Mouse (Mus musculus): ENCODE measurements at regions not wholly inside any gene's neighbourhood (a gene's known extent, or its start where the extent isn't known, plus 50 kb on each side); places are given as distances from the start of the nearest gene placed in this dataset.

DNA sequence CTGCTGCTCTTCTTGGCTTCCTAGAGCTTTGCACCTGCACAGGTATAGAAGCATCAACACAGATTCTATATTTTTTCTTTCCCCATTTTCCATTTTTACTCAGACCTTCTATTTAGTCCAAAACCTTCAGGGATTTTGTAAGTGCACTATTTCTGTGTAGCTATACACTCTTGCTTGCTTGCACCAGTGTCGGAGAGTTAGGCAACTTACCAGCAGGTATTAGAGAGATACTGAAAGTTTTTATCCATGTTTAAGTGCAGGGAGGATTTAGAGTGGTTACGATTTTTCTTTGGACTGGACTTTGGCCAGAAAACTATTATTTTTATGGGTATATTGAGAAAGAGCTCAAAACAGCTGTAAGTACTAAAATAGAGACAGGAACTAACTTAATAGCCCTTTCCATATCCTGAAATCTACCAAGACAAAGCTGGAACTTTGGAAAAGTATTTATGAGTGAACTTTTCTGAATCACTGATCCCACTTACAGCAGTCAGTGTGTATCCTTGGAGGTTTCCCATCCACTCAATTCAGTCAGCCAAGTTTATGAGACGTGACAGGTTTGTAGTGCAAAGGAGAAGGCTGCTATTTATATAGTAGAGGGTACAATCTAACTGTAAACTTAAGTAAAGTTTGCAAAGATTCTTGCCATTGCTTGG is 1088.8 kb upstream of the Pcdh20 start:
- TF ChIP-seq CTCF (conservative IDR thresholded peaks at IDR 0.05; ENCODE audit: insufficient read depth, insufficient read length, low read depth, low read length) (no peak), POLR2A (IDR thresholded peaks at IDR 0.05; ENCODE audit: low read depth, low read length) (no peak)

Data from kidney, adult 2 months (tissue).